Mouse (Mus musculus) embryonic facial prominence, embryonic 14.5 days (tissue): ENCODE measurements around the gene Prm3. TPM values are rescaled to one million over a fixed set of nuclear protein-coding genes. Genes with fewer than 3 reads are reported as not detected.
"Not testable (repeated sequence)": the region's sequence is repeated elsewhere in the genome, so short reads cannot be mapped to it uniquely, and the experiment has no call there.

Source experiments
- ATAC-seq: fragments of 200-750 bp; cut with Nextera tagmentation; 2 replicates; pipeline ENCODE4 v1.8.0; 2017; ENCODE audit warnings: low read depth, moderate number of reproducible peaks, moderate TSS enrichment
- DNase-seq: peaks from one replicate; pipeline ENCODE4 v3.0.0-alpha.2; 2015; ENCODE audit warnings: low spot score
- H3K27ac ChIP-seq: fragments of 300-500 bp; sonication (generic); replicated peaks from 2 replicates; pipeline ENCODE4 v1.5.1; 2014; ENCODE audit warnings: low read depth, mild to moderate bottlenecking, low read length, moderate library complexity
- H3K27me3 ChIP-seq: fragments of 300-500 bp; sonication (generic); replicated peaks from 2 replicates; pipeline ENCODE4 v1.6.1; 2014; ENCODE audit warnings: low read length; ENCODE audit not compliant: control insufficient read depth, insufficient read depth
- H3K36me3 ChIP-seq: fragments of 300-500 bp; sonication (generic); 2 replicates; pipeline ENCODE4 v1.6.1; 2014; ENCODE audit warnings: low read length, mixed read lengths; ENCODE audit not compliant: control insufficient read depth, insufficient read depth
- H3K4me1 ChIP-seq: fragments of 300-500 bp; sonication (generic); 2 replicates; pipeline ENCODE4 v1.6.1; 2014; ENCODE audit warnings: antibody characterized with exemption, low read length; ENCODE audit not compliant: control insufficient read depth, insufficient read depth
- H3K4me2 ChIP-seq: fragments of 300-500 bp; sonication (generic); 2 replicates; pipeline ENCODE4 v1.6.1; 2014; ENCODE audit warnings: low read depth, mild to moderate bottlenecking, low read length, moderate library complexity, mixed read lengths
- H3K4me3 ChIP-seq: fragments of 300-500 bp; sonication (generic); 2 replicates; pipeline ENCODE4 v1.5.1; 2014; ENCODE audit warnings: low read depth, mild to moderate bottlenecking, low read length
- H3K9ac ChIP-seq: fragments of 300-500 bp; sonication (generic); 2 replicates; pipeline ENCODE4 v1.6.1; 2014; ENCODE audit warnings: low read depth, mild to moderate bottlenecking, low read length, moderate library complexity, mixed read lengths
- H3K9me3 ChIP-seq: fragments of 300-500 bp; sonication (generic); 2 replicates; pipeline ENCODE4 v1.6.1; 2016; ENCODE audit warnings: low read length; ENCODE audit not compliant: control insufficient read depth
- WGBS: fragments of 180-500 bp; shearing (Covaris S2); extraction: QIAGEN DNeasy Blood & Tissue Kit; methylation state at CpG from one replicate; pipeline ENCODE4 v1.1.7; 2014; 5-methylcytosine and 5-hydroxymethylcytosine counted together
- polyA plus RNA-seq: library from polyadenylated mRNA; unstranded; fragments of >200 nt; fragmentation: Nextera tagmentation; extraction: Ambion mirVana; gene quantifications from 2 replicates; pipeline ENCODE4 v1.2.1, GENCODE M21; 2014

The Prm3 gene
- polyA plus RNA-seq, 1 experiment from 2014 or later: not detected

- ATAC-seq: no peak
- no peak for DNase-seq
- Histone ChIP-seq H3K27ac (no peak overlapping the region), H3K36me3 (no peaks in the 10 kb centered on the region), H3K9ac (no peak overlapping the region), H3K4me2 (no peak overlapping the region), H3K27me3 (no peaks in the 10 kb centered on the region), H3K4me1 (no peaks in the 10 kb centered on the region), H3K9me3 (no peaks in the 10 kb centered on the region), H3K4me3 (no peak overlapping the region)
- WGBS: 80% methylated on average over 4 of the region's 4 CpGs
Measured at GRCm38 (mm10) chr16:10813726-10814125, 23.0 kb upstream of the Prm3 start.

DNA sequence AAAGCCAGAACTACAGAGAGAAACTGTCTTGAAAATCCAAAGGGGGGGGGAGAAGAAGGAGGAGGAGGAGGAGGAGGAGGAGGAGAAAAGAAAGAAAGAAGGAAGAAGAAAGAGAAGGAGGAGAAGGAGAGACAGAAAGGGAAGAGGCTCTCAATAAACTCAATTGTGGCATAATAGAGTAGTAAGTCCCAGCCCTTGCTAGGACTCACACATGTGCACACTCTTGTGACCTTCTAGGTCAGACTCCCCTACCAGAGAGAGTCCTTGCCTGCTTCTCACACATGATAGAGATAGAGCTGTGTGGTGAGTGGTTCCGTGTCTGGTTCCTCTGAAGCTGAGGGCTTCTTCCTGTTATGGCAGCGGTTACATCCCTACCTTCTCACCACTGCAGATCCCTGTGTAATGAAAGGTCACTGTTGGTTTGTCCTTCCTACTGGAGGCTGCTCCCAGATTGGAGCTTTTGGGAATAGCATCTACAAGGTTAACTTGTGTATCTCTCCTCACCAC lies 22.2 kb upstream of the Prm3 start, which contains the start of gene Gm11172:
Gm11172 (plus strand) TSS at position 51 of the 507 bp plus-strand sequence.
- Histone ChIP-seq H3K27ac (no peak within 1 kb of the TSS), H3K9me3 (no peaks in the 10 kb centered on the region), H3K4me1 (no peaks in the 10 kb centered on the region), H3K4me3 (no peak within 1 kb of the TSS), H3K27me3 (no peaks in the 10 kb centered on the region), H3K36me3 (no peaks in the 10 kb centered on the region), H3K4me2 (no peak within 1 kb of the TSS), H3K9ac (no peak within 1 kb of the TSS)
- ATAC-seq (no peak), DNase-seq (no peak)
- 85% methylated on average over 2 of the region's 2 CpGs for WGBS

- H3K9ac ChIP-seq: no peak overlapping the region
- DNase-seq: no peak
- H3K4me2 ChIP-seq: no peak overlapping the region
- H3K4me1 ChIP-seq: no peaks in the 10 kb centered on the region
- H3K27me3 ChIP-seq: no peaks in the 10 kb centered on the region
- 91% methylated on average over 1 of the region's 1 CpGs for WGBS
- H3K36me3 ChIP-seq: no peaks in the 10 kb centered on the region
- H3K4me3 ChIP-seq: no peak overlapping the region
- no peak for ATAC-seq
- H3K27ac ChIP-seq: no peak overlapping the region
- no peaks in the 10 kb centered on the region for H3K9me3 ChIP-seq
Measured at GRCm38 (mm10) chr16:10810376-10810775, 19.7 kb upstream of the Prm3 start.

GRCm38 (mm10) chr16:10805789-10806527 lies 15.2 kb upstream of the Prm3 start, which contains the start of gene Prm1:
TSS of gene Prm1 (minus strand) at chr16:10805839.
- Histone ChIP-seq H3K4me1 (no peaks in the 10 kb centered on the region), H3K4me3 (no peak within 1 kb of the TSS), H3K27me3 (no peaks in the 10 kb centered on the region), H3K9me3 (no peaks in the 10 kb centered on the region), H3K27ac (no peak within 1 kb of the TSS), H3K36me3 (no peaks in the 10 kb centered on the region), H3K9ac (no peak within 1 kb of the TSS), H3K4me2 (no peak within 1 kb of the TSS)
- 74% methylated on average over 10 of the region's 10 CpGs for whole genome bisulfite sequencing
- ATAC-seq: no peak
- DNase-seq: no peak

GRCm38 (mm10) chr16:10802420-10802819 lies 11.7 kb upstream of the Prm3 start:
- ATAC-seq: 0 out of 2 replicates have a peak, but pooled peaks have one; percentile 53
- H3K27ac ChIP-seq, H3K36me3 ChIP-seq, H3K4me3 ChIP-seq, DNase-seq, H3K4me1 ChIP-seq, H3K9me3 ChIP-seq, H3K27me3 ChIP-seq, H3K9ac ChIP-seq, H3K4me2 ChIP-seq: not testable (repeated sequence)
- WGBS: 72% methylated on average over 3 of the region's 3 CpGs

- Histone ChIP-seq H3K4me1 (no peaks in the 10 kb centered on the region), H3K9me3 (no peaks in the 10 kb centered on the region), H3K4me2 (no peak within 1 kb of the TSS), H3K4me3 (no peak within 1 kb of the TSS), H3K9ac (no peak within 1 kb of the TSS), H3K36me3 (no peaks in the 10 kb centered on the region), H3K27me3 (peaks cover 16% of the 10 kb centered on the region), H3K27ac (no peak within 1 kb of the TSS)
- 78% methylated on average over 6 of the region's 6 CpGs for WGBS
- no peak for DNase-seq
- ATAC-seq: no peak
Measured at GRCm38 (mm10) chr16:10796034-10796433, 5.3 kb upstream of the Prm3 start, which contains the start of gene Prm2. TSS of gene Prm2 (minus strand) at chr16:10796134.

- no peaks in the 10 kb centered on the region for H3K9me3 ChIP-seq
- no peak overlapping the region for H3K4me2 ChIP-seq
- 65% methylated on average over 4 of the region's 4 CpGs for WGBS
- H3K36me3 ChIP-seq: no peaks in the 10 kb centered on the region
- no peak overlapping the region for H3K9ac ChIP-seq
- no peaks in the 10 kb centered on the region for H3K27me3 ChIP-seq
- peaks cover 4% of the 10 kb centered on the region for H3K4me1 ChIP-seq
- no peak overlapping the region for H3K27ac ChIP-seq
- DNase-seq (peak; percentile 10), ATAC-seq (no peak)
- H3K4me3 ChIP-seq: no peak overlapping the region
Measured at GRCm38 (mm10) chr16:10788866-10789265, 1.8 kb downstream of the Prm3 start.

DNA sequence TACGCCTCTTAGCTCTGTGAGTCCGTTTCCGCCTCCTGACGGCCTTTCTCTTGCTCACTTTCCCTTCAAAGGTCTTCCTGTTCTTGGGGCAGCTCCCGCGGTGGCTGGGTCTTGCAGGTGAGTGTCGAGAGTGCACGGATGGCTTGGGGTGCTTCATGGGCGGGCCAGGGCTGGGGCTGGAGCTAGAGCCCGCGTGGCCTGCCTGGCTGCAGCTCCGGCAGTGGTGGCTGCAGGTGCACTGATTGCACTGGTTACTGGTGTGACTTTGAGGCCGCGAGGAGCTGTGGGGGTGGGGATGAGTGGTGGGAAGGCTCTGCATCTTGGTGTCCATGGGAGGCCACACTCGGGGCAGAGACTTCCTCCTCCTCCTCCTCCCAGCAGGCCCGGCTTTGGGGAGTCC lies 2.4 kb downstream of the Prm3 start, which contains the start of gene Tnp2:
Tnp2 (minus strand) TSS at position 390 of the 400 bp plus-strand sequence.
- H3K4me3 ChIP-seq: no peak within 1 kb of the TSS
- no peaks in the 10 kb centered on the region for H3K36me3 ChIP-seq
- H3K27me3 ChIP-seq: no peaks in the 10 kb centered on the region
- H3K4me2 ChIP-seq: no peak within 1 kb of the TSS
- H3K9ac ChIP-seq: no peak within 1 kb of the TSS
- ATAC-seq (no peak), DNase-seq (no peak)
- WGBS: 48% methylated on average over 14 of the region's 16 CpGs
- H3K9me3 ChIP-seq: no peaks in the 10 kb centered on the region
- peaks cover 10% of the 10 kb centered on the region for H3K4me1 ChIP-seq
- no peak within 1 kb of the TSS for H3K27ac ChIP-seq
